8 mouse cellular contexts compared by ENCODE assay signal in the genomic region with DNA sequence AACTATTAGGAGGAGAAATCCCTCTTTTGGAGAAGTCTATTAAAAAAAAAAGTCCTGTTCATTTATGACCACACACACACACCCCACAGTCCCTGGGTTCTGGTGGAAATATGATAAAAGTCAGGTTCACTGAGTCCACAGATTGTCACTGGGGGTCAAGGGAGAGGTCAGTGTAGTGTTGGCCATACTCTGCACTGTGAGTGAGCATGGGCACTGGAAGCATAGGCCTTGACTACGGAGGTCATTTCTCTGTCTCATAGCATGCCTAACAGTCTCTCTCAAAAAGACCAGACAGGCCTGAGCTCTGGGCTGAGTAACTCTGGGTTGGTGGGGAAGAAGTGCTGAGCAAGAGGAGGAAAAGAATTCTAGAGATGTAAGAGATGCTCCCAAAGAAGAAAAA. TPM values are rescaled to one million over a fixed set of nuclear protein-coding genes. Genes with fewer than 3 reads are reported as not detected.
DNase-seq lines count a peak whose midpoint lies in the region; ATAC-seq and TF ChIP-seq lines count a peak whose summit lies in the region.

No protein-coding gene starts in this region.

- H3K9ac ChIP-seq in heart, embryonic 14.5 days (ENCODE audit: low read length) = 0 out of 2 replicates have a peak overlapping the region, but pooled peaks have one; percentile 7
- no peak overlapping the region for H3K9ac ChIP-seq in embryonic facial prominence, embryonic 11.5 days (replicated peaks; ENCODE audit: low read length)
- no peak overlapping the region for H3K9ac ChIP-seq in intestine, embryonic 14.5 days (ENCODE audit: low read length)
- no peak overlapping the region for H3K9ac ChIP-seq in midbrain, postnatal 0 days (replicated peaks; ENCODE audit: low read length, poor library complexity, severe bottlenecking)

- no peaks in the 10 kb centered on the region for H3K27me3 ChIP-seq in heart, embryonic 14.5 days (ENCODE audit: control insufficient read depth, insufficient read depth, low read length)
- H3K27me3 ChIP-seq in embryonic facial prominence, embryonic 11.5 days (ENCODE audit: control insufficient read depth, insufficient read depth, low read length) = no peaks in the 10 kb centered on the region
- H3K27me3 ChIP-seq in intestine, embryonic 14.5 days (replicated peaks; ENCODE audit: control insufficient read depth, insufficient read depth, low read length) = no peaks in the 10 kb centered on the region
- H3K27me3 ChIP-seq in midbrain, postnatal 0 days (ENCODE audit: insufficient read depth, low read length) = no peaks in the 10 kb centered on the region

- no peak for ATAC-seq in heart, embryonic 14.5 days (ENCODE audit: insufficient number of reproducible peaks, insufficient read depth, low FRiP score, low read depth)
- ATAC-seq in embryonic facial prominence, embryonic 11.5 days (replicated peaks; ENCODE audit: insufficient number of reproducible peaks, low FRiP score, low TSS enrichment, low read depth) = no peak
- ATAC-seq in intestine, embryonic 14.5 days (replicated peaks; ENCODE audit: low FRiP score, low TSS enrichment, low read depth) = no peak
- ATAC-seq in midbrain, postnatal 0 days (ENCODE audit: low FRiP score) = no peak
- ATAC-seq in CD4-positive, CD25-positive, alpha-beta regulatory T cell, adult 4 months = no peak

- WGBS in heart, embryonic 14.5 days = 63% methylated on average over 1 of the region's 1 CpGs
- 80% methylated on average over 1 of the region's 1 CpGs for WGBS in embryonic facial prominence, embryonic 11.5 days
- WGBS in intestine, embryonic 14.5 days = 72% methylated on average over 1 of the region's 1 CpGs
- 53% methylated on average over 1 of the region's 1 CpGs for WGBS in midbrain, postnatal 0 days

- no peak for DNase-seq in heart, adult 18-20 months
- no peak for DNase-seq in embryonic facial prominence, embryonic 11.5 days (ENCODE audit: low spot score)
- DNase-seq in intestine, embryonic 14.5 days (ENCODE audit: low spot score) = no peak
- DNase-seq in midbrain, postnatal 0 days (ENCODE audit: low spot score) = no peak
- no peak for DNase-seq in urinary bladder, postnatal 36 days (ENCODE audit: low spot score in 2 of 2)
- DNase-seq in cerebellum, adult 8-10 months = no peak

- H3K4me1 ChIP-seq in heart, embryonic 14.5 days (ENCODE audit: control insufficient read depth in 2 of 2, insufficient read depth in 2 of 2, low read length in 2 of 2) = peaks cover 0 to 10% of the 10 kb centered on the region in 2 experiments; a peak in 3 of 4 replicates
- H3K4me1 ChIP-seq in embryonic facial prominence, embryonic 11.5 days (ENCODE audit: control insufficient read depth, insufficient read depth, low read length) = no peaks in the 10 kb centered on the region
- peaks cover 31% of the 10 kb centered on the region for H3K4me1 ChIP-seq in intestine, embryonic 14.5 days (replicated peaks; ENCODE audit: control insufficient read depth, insufficient read depth, low read length)
- peaks cover 10% of the 10 kb centered on the region for H3K4me1 ChIP-seq in midbrain, postnatal 0 days (ENCODE audit: insufficient read depth, low read length)

- no peak for TF ChIP-seq CTCF in midbrain, postnatal 0 days (IDR thresholded peaks at IDR 0.05)

- H3K9me3 ChIP-seq in heart, embryonic 14.5 days (ENCODE audit: control insufficient read depth, low read length) = no peaks in the 10 kb centered on the region
- H3K9me3 ChIP-seq in embryonic facial prominence, embryonic 11.5 days (replicated peaks; ENCODE audit: control insufficient read depth, low read length) = no peaks in the 10 kb centered on the region
- H3K9me3 ChIP-seq in intestine, embryonic 14.5 days (ENCODE audit: control insufficient read depth, low read length) = no peaks in the 10 kb centered on the region
- no peaks in the 10 kb centered on the region for H3K9me3 ChIP-seq in midbrain, postnatal 0 days (ENCODE audit: low read length)

- H3K4me2 ChIP-seq in heart, embryonic 14.5 days (ENCODE audit: low read length) = no peak overlapping the region
- peak overlapping the region; percentile 43; the same call in 1 of the 2 replicates for H3K4me2 ChIP-seq in embryonic facial prominence, embryonic 11.5 days (ENCODE audit: low read depth, low read length)
- peak overlapping the region; percentile 61 for H3K4me2 ChIP-seq in intestine, embryonic 14.5 days (ENCODE audit: low read length)
- peak overlapping the region; percentile 68 for H3K4me2 ChIP-seq in midbrain, postnatal 0 days (ENCODE audit: low read depth, low read length, poor library complexity, severe bottlenecking)

- H3K36me3 ChIP-seq in heart, embryonic 14.5 days (ENCODE audit: control insufficient read depth, insufficient read depth, low read length) = 0 out of 2 replicates have a peak, but pooled peaks cover 10% of the 10 kb centered on the region
- no peaks in the 10 kb centered on the region for H3K36me3 ChIP-seq in embryonic facial prominence, embryonic 11.5 days (replicated peaks; ENCODE audit: control insufficient read depth, insufficient read depth, low read depth, low read length)
- H3K36me3 ChIP-seq in intestine, embryonic 14.5 days (ENCODE audit: control insufficient read depth, insufficient read depth, low read length) = peaks cover 11% of the 10 kb centered on the region; the same call in 1 of the 2 replicates
- H3K36me3 ChIP-seq in midbrain, postnatal 0 days (ENCODE audit: insufficient read depth, low read length) = no peaks in the 10 kb centered on the region

- H3K4me3 ChIP-seq in heart, embryonic 14.5 days (ENCODE audit: control insufficient read depth in 1 of 2, insufficient read depth in 1 of 2, low read depth in 1 of 2, low read length in 2 of 2) = no peak overlapping the region
- no peak overlapping the region; the same call in 1 of the 2 replicates for H3K4me3 ChIP-seq in embryonic facial prominence, embryonic 11.5 days (ENCODE audit: low read depth, low read length)
- H3K4me3 ChIP-seq in intestine, embryonic 14.5 days (ENCODE audit: low read depth, low read length) = peak overlapping the region; percentile 87; the same call in 1 of the 2 replicates
- no peak overlapping the region; the same call in 1 of the 2 replicates for H3K4me3 ChIP-seq in midbrain, postnatal 0 days (ENCODE audit: low read depth, low read length)

- no peak overlapping the region for H3K27ac ChIP-seq in heart, embryonic 14.5 days (replicated peaks in 1 of 2; ENCODE audit: control insufficient read depth in 1 of 2, insufficient read depth in 1 of 2, low read depth in 2 of 2, low read length in 2 of 2)
- H3K27ac ChIP-seq in embryonic facial prominence, embryonic 11.5 days (replicated peaks; ENCODE audit: low read depth, low read length) = no peak overlapping the region
- no peak overlapping the region for H3K27ac ChIP-seq in intestine, embryonic 14.5 days (ENCODE audit: low read depth)
- H3K27ac ChIP-seq in midbrain, postnatal 0 days (ENCODE audit: low read depth, low read length) = no peak overlapping the region

RNA-seq across cellular contexts. Expression of a gene that starts 1.9 kb away (rescaled TPM):
- 1.2 and 1.5 TPM in 2 replicates for polyA plus RNA-seq in heart, embryonic 14.5 days (2014; fragmentation: Nextera tagmentation; extraction: Ambion mirVana)
- 1 to 10 TPM; 1.7 TPM for total RNA-seq in heart, adult 18-20 months (2021)
- polyA plus RNA-seq in embryonic facial prominence, embryonic 11.5 days (2014; fragmentation: Nextera tagmentation; extraction: Ambion mirVana) = 1.0 and 1.8 TPM in 2 replicates
- polyA plus RNA-seq in intestine, embryonic 14.5 days (2014; fragmentation: Nextera tagmentation; extraction: Ambion mirVana) = 2.1 and 2.4 TPM in 2 replicates
- total RNA-seq in midbrain, postnatal 0 days (2014; rRNA removed) = 1.8 and 3.1 TPM in 2 replicates
- 1.4 and 2.2 TPM in 2 replicates for polyA plus RNA-seq in midbrain, postnatal 0 days (2015; fragmentation: Nextera tagmentation; extraction: Ambion mirVana)
- polyA plus RNA-seq in CD4-positive, CD25-positive, alpha-beta regulatory T cell, adult 4 months (2017; shearing (Covaris generic)) = under 1 TPM in 1 of 2 experiments, not detected in 1; 0.91 TPM

RNA-seq across cellular contexts. Expression of a gene that starts 2.6 kb away (rescaled TPM):
- 11.0 and 11.2 TPM in 2 replicates for polyA plus RNA-seq in heart, embryonic 14.5 days (2014; fragmentation: Nextera tagmentation; extraction: Ambion mirVana)
- 10 to 100 TPM; 83.6 to 98.5 TPM for total RNA-seq in heart, adult 18-20 months (2021)
- polyA plus RNA-seq in embryonic facial prominence, embryonic 11.5 days (2014; fragmentation: Nextera tagmentation; extraction: Ambion mirVana) = 12.7 and 16.7 TPM in 2 replicates
- 24.7 and 27.9 TPM in 2 replicates for polyA plus RNA-seq in intestine, embryonic 14.5 days (2014; fragmentation: Nextera tagmentation; extraction: Ambion mirVana)
- 64.7 and 71.0 TPM in 2 replicates for total RNA-seq in midbrain, postnatal 0 days (2014; rRNA removed)
- 22.0 and 24.3 TPM in 2 replicates for polyA plus RNA-seq in midbrain, postnatal 0 days (2015; fragmentation: Nextera tagmentation; extraction: Ambion mirVana)
- 10 to 100 TPM; 16.1 to 16.5 TPM for polyA plus RNA-seq in CD4-positive, CD25-positive, alpha-beta regulatory T cell, adult 4 months (2017; shearing (Covaris generic))
